Comparison of ENCODE assay signal across 18 mouse cellular contexts in the genomic region with DNA sequence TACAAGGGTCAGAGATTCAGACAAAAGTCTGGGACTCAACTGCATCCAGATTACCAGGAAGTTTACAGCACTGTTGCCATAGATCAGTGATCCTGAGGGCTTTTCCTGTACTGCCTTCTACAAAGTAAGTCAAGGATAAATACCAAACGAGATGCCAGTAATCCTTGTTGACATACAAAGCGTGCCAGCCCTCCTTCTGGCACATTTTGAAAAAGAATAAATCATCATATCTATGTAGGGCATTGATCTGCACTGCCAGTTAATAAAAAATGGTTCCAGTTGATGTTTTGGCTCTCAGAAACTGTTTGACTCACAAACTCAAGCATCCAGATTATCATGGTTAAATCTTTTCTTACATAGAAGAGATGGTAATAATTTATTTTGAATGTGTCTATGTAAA.
"Had no signal": no experiment of that assay in that cellular context is flagged by ENCODE, and none has a peak within 500 bp of the region (broad histone marks: within the 10 kb centered on the region; RNA-seq: fewer than 3 reads in every experiment).

No protein-coding gene starts in this region.

- H3K27me3 ChIP-seq: limb, embryonic 12.5 days; liver, embryonic 15.5 days; midbrain, embryonic 15.5 days; neural tube, embryonic 13.5 days had no signal

- H3K4me2 ChIP-seq: limb, embryonic 12.5 days; liver, embryonic 15.5 days; midbrain, embryonic 15.5 days; neural tube, embryonic 13.5 days had no signal

- H3K4me3 ChIP-seq: limb, embryonic 12.5 days; liver, embryonic 15.5 days; midbrain, embryonic 10.5 days; midbrain, embryonic 15.5 days; neural tube, embryonic 13.5 days had no signal

- H3K4me1 ChIP-seq: limb, embryonic 12.5 days; liver, embryonic 15.5 days; midbrain, embryonic 10.5 days; midbrain, embryonic 15.5 days; neural tube, embryonic 13.5 days had no signal

- ATAC-seq: lung, postnatal 0 days; midbrain, embryonic 15.5 days had no signal

- H3K36me3 ChIP-seq: limb, embryonic 12.5 days; liver, embryonic 15.5 days; midbrain, embryonic 10.5 days; midbrain, embryonic 15.5 days; neural tube, embryonic 13.5 days had no signal

- H3K9ac ChIP-seq: limb, embryonic 12.5 days; liver, embryonic 15.5 days; midbrain, embryonic 15.5 days; neural tube, embryonic 13.5 days had no signal

- H3K9me3 ChIP-seq: limb, embryonic 12.5 days; liver, embryonic 15.5 days; midbrain, embryonic 10.5 days; midbrain, embryonic 15.5 days; neural tube, embryonic 13.5 days had no signal

- DNase-seq: kidney, postnatal 36 days; layer of hippocampus, adult 9-11 months; layer of hippocampus, postnatal 36 days; liver; lung, adult 2 months; lung, postnatal 4 days; retina, postnatal 1 day; right cerebral cortex, postnatal 4 days; spleen, adult 18-20 months; thymus, adult 18-20 months; thymus, postnatal 14 days had no signal

- H3K27ac ChIP-seq: kidney, postnatal 0 days; limb, embryonic 12.5 days; liver, embryonic 15.5 days; midbrain, embryonic 10.5 days; midbrain, embryonic 15.5 days; neural tube, embryonic 13.5 days had no signal
